Mouse (Mus musculus) stomach, postnatal 0 days (tissue): ENCODE measurements at regions not wholly inside any gene's neighbourhood (a gene's known extent, or its start where the extent isn't known, plus 50 kb on each side); places are given as distances from the start of the nearest gene placed in this dataset.

Experiments
- CTCF ChIP-seq: IDR thresholded peaks from 2 replicates; pipeline ENCODE4 v1.5.1; 2016; ENCODE audit warnings: antibody characterized with exemption, low read depth, mild to moderate bottlenecking, moderate library complexity
- EP300 ChIP-seq: optimal IDR thresholded peaks from 2 replicates; pipeline ENCODE3; 2016; ENCODE audit warnings: antibody characterized with exemption

DNA sequence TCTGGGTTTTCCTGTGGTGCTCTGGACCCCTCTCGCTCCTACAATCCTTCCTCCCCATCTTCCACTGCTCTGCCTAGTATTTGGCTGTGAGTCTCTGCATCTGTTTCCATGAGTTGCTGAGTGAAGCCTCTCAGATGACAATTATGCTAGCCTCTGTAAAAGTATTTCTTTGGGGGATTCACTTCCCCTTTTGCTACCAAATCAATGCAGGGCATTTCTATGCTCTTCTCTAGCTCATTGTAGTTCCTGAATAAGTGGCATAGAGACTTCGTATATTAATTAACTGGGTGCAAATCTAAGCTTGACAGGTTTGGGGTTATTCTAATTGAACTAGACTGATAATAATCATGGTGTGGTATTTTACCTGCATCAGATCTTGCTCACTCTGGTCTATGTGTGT is 260.4 kb upstream of the P2ry1 start:
- no peak for TF ChIP-seq CTCF
- TF ChIP-seq EP300 = no peak
